ENCODE assay signal across 29 mouse cellular contexts in genomic region chr8:84087156-84087555, GRCm38 (mm10). TPM values are rescaled to one million over a fixed set of nuclear protein-coding genes. Genes with fewer than 3 reads are reported as not detected.
"Had no signal": no experiment of that assay in that cellular context is flagged by ENCODE, and none has a peak within 500 bp of the region (broad histone marks: within the 10 kb centered on the region; RNA-seq: fewer than 3 reads in every experiment).

No protein-coding gene starts in this region.

- H3K4me2 ChIP-seq: heart, embryonic 12.5 days; hindbrain, embryonic 12.5 days; hindbrain, embryonic 14.5 days; intestine, embryonic 15.5 days; limb, embryonic 13.5 days; limb, embryonic 15.5 days; liver, embryonic 12.5 days had no signal

- DNase-seq: gastrocnemius, adult 2 months; gastrocnemius, postnatal 10 days; gastrocnemius, postnatal 25 days; heart, adult 18-20 months; heart, postnatal 10 days; heart, postnatal 4 days; layer of hippocampus, adult 9-11 months; layer of hippocampus, postnatal 36 days; left cerebral cortex, postnatal 4 days had no signal

- H3K27me3 ChIP-seq: heart, embryonic 12.5 days; hindbrain, embryonic 12.5 days; intestine, embryonic 15.5 days; limb, embryonic 13.5 days; limb, embryonic 15.5 days; liver, embryonic 12.5 days had no signal

- ATAC-seq: forebrain, embryonic 16.5 days; hindbrain, embryonic 16.5 days; inflammation-experienced regulatory T-cells, adult 6 months; intestine, embryonic 15.5 days; intestine, postnatal 0 days; liver, embryonic 12.5 days had no signal

- H3K4me1 ChIP-seq: heart, embryonic 12.5 days; liver, embryonic 12.5 days had no signal

- H3K4me3 ChIP-seq: gastrocnemius, adult 2 months; heart, embryonic 10.5 days; heart, embryonic 12.5 days; hindbrain, embryonic 10.5 days; hindbrain, embryonic 12.5 days; intestine, embryonic 15.5 days; limb, embryonic 13.5 days; limb, embryonic 15.5 days; liver, embryonic 12.5 days had no signal

- H3K9me3 ChIP-seq: heart, embryonic 10.5 days; heart, embryonic 12.5 days; hindbrain, embryonic 10.5 days; hindbrain, embryonic 12.5 days; intestine, embryonic 15.5 days; limb, embryonic 13.5 days; limb, embryonic 15.5 days; liver, embryonic 12.5 days had no signal

- H3K27ac ChIP-seq: gastrocnemius, adult 2 months; heart, embryonic 10.5 days; hindbrain, embryonic 10.5 days; hindbrain, embryonic 12.5 days; hindbrain, embryonic 14.5 days; intestine, embryonic 15.5 days; kidney, postnatal 0 days; limb, embryonic 13.5 days; limb, embryonic 15.5 days; liver, embryonic 12.5 days; liver, embryonic 14.5 days had no signal

- H3K9ac ChIP-seq: heart, embryonic 12.5 days; hindbrain, embryonic 12.5 days; hindbrain, embryonic 14.5 days; intestine, embryonic 15.5 days; limb, embryonic 13.5 days; limb, embryonic 15.5 days; liver, embryonic 12.5 days; liver, embryonic 14.5 days had no signal

RNA-seq across cellular contexts. Expression of gene Gm10643, which starts 22.2 kb away (rescaled TPM):
- polyA plus RNA-seq: liver, adult 2 months had no signal

RNA-seq across cellular contexts. Expression of gene Podnl1, which starts 38.6 kb away (rescaled TPM):
- polyA plus RNA-seq: liver, embryonic 16.5 days had no signal

RNA-seq across cellular contexts. Expression of gene Rln3, which starts 42.4 kb away (rescaled TPM):
- polyA plus RNA-seq: forebrain, embryonic 16.5 days; frontal cortex, adult 2 months; heart, embryonic 12.5 days; heart, embryonic 14.5 days; hindbrain, embryonic 12.5 days; intestine, postnatal 0 days; kidney, postnatal 0 days; limb, embryonic 11.5 days; limb, embryonic 13.5 days; limb, embryonic 15.5 days; liver, adult 2 months; liver, embryonic 12.5 days; liver, embryonic 14.5 days; liver, embryonic 16.5 days had no signal
